Mouse (Mus musculus): ENCODE results near the gene Slc35e4. TPM values are rescaled to one million over a fixed set of nuclear protein-coding genes. Genes with fewer than 3 reads are reported as not detected.

Slc35e4 gene
- total RNA-seq, 2 experiments from 2014 or later: 11.1 to 11.5 TPM

DNA sequence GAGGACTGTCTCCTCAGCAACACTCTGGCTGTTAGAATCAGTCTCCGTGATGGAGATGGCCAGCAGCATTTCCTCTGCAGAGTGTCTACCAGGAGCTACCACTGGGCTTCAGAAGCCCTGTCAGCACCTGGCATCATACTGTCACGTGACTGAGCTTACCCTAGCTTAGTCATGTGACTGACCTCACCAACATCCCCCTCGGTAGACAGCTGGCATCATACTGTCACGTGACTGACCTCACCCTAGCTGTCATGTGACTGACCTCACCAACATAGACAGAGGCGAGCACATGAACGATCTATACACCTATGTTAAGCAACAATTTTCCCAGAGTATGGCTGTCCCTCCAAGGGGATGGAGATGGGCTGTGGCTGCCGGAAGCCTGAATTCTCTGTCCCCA lies 35.8 kb downstream of the Slc35e4 start:
- no peak for DNase-seq (ENCODE audit: low spot score in 2 of 2)

DNA sequence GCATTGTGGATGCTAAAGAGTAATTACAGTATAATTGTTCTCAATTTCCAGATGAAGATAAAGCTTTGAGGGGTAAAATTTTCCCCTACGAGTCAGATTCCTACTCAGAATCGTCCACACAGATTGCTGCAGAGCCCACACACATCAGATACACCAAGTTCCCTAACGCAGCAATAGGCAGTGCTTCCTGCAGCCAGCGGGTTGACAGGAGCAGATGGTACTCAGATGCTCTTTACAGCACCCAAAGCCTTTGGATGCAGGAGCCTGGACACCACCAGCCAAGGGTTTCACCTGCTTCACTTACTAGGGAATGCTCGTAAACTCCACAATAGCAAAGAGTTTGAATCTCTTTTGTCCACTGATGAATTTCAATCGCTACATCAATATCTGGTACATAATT lies 38.0 kb downstream of the Slc35e4 start:
- DNase-seq (ENCODE audit: low spot score in 2 of 2): no peak

- no peak for DNase-seq (ENCODE audit: low spot score in 2 of 2)
Observed at GRCm38 (mm10) chr11:3864343-3864742, 50.1 kb downstream of the Slc35e4 start.

DNA sequence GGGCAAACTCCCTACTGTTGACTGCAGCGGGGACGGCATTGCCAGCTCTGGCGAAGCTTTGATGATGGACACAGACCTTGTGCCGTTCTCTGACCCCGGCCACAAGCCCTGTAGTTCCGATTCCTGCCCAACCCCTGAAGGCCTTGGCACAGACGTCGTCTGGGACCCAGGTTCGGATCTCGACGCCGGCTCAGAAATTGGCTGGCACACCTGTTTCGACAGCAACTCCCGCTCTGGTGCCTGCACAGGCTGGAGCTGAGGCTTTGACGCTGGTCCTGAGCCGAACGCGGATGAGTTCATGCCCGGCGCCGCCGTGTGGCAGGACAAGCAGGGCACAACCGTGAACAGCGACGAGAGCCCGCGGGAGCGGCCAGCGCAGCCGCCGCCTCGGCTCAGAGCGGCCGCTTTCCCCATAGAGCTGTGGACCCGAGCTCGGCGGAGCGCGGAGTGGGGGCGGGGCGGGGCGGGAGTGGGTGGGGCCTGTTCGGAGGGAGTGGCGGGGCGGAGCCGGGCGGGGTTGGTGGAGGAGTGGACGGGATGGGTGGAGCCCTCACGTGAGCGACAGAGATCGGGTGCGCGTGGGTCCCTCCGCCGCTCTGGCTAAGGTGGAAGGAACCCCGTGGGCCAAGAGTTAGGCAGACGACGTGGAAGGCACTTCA lies 50.9 kb downstream of the Slc35e4 start, which contains the start of gene Osbp2:
Gene Osbp2 (minus strand): TSS at position 450 of the 659 bp plus-strand sequence.
- peak; percentile 49 to 66 for DNase-seq (ENCODE audit: low spot score in 2 of 2)

DNA sequence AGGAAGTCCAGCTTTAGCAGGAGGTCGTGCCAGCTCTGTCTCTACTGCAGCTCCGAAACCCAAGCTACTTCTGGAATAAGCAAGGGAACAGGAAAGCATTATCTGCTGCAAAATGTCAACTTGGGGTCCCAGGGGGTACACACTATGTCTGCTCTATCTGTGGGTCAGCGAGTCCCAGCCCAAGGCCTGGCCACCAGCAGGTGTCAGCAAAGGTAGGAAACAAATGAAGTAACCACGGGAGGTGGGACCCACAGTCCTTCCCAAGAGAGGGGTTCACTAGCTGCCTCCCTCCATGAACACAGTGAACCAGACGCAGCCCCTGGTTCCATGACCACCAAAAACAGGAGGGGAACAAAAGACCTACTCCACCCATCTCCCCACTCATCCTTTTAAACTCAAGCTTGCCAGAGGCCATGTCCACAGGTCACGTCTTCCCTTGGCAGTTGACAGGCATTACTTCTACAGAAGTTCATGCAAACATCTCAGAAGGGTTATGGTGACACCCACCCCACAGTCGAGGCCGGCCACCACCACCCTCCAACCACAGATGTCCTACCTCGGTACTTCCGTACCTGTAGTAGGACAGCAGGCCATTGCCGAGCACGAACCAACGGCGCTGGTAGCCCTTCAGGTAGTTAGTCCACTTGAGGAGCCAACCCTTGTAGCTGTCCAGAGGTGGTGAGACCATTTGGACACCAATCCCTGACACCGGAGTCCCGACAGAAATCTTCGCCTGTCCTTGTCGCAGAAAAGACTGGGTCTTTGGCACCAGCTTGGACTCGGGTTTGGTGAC lies 51.6 kb downstream of the Slc35e4 start:
- no peak for DNase-seq (ENCODE audit: low spot score in 2 of 2)

- DNase-seq (ENCODE audit: low spot score in 2 of 2): no peak
Observed at GRCm38 (mm10) chr11:3860361-3860760, 54.1 kb downstream of the Slc35e4 start.

DNA sequence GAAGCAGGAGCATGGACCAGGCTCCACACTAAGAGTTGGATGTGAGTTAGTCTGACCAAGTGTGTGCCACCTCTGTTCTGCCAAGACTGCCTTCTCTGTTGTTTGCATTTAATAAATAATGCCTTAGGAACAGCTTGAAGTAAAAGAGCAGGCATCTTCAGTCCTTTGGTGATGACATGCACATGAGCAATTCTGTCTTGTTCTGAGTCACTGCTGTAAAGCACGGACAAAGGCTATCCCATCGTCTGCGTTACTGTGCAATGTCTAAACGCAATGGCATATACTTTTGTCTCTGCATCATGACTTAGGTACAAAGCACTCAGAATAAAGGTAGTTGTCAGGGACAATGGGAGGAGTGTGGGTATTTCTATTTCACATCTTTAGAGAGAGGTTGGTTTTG lies 54.7 kb downstream of the Slc35e4 start:
- DNase-seq (ENCODE audit: low spot score in 2 of 2): no peak

- DNase-seq (ENCODE audit: low spot score in 2 of 2): no peak
Observed at GRCm38 (mm10) chr11:3857902-3858301, 56.6 kb downstream of the Slc35e4 start.

Other genes starting within 250 kb of the Slc35e4 start
- 1 to 10 TPM; 1.1 to 1.7 TPM for gene Osbp2, start 50.8 kb downstream of the Slc35e4 start, total RNA-seq (2021)
- under 1 TPM; 0.17 to 0.21 TPM for gene 4921536K21Rik, start 19.6 kb downstream of the Slc35e4 start, total RNA-seq (2021)
- gene Dusp18, start 19.4 kb downstream of the Slc35e4 start, total RNA-seq (2021): 1 to 10 TPM; 4.3 to 4.7 TPM
- 10 to 100 TPM; 25.2 to 32.3 TPM for gene Tcn2, start 17.5 kb upstream of the Slc35e4 start, total RNA-seq (2021)
- gene Pes1, start 49.3 kb upstream of the Slc35e4 start, total RNA-seq (2021): 10 to 100 TPM; 47.7 to 53.1 TPM
- gene 4930556J24Rik, start 62.1 kb upstream of the Slc35e4 start, total RNA-seq (2021): not detected
- 1 to 10 TPM; 4.9 to 5.0 TPM for gene Gal3st1, start 69.0 kb upstream of the Slc35e4 start, total RNA-seq (2021)
- under 1 TPM in 1 of 2 experiments, not detected in 1; 0.18 TPM for gene Sec14l4, start 116.8 kb upstream of the Slc35e4 start, total RNA-seq (2021)
- not detected for gene Sec14l3, start 150.2 kb upstream of the Slc35e4 start, total RNA-seq (2021)
- gene Mtfp1, start 180.8 kb upstream of the Slc35e4 start, total RNA-seq (2021): 10 to 100 TPM in 1 of 2 experiments, 1 to 10 TPM in 1; 10.0 to 12.5 TPM
- 1 to 10 TPM; 2.3 to 2.6 TPM for gene Sec14l2, start 208.8 kb upstream of the Slc35e4 start, total RNA-seq (2021)
- 10 to 100 TPM; 12.8 to 18.1 TPM for gene Rnf215, start 220.5 kb upstream of the Slc35e4 start, total RNA-seq (2021)
- gene Ccdc157, start 245.6 kb upstream of the Slc35e4 start, total RNA-seq (2021): 10 to 100 TPM in 1 of 2 experiments, 1 to 10 TPM in 1; 8.7 to 10.3 TPM
- gene Sf3a1, start 245.7 kb upstream of the Slc35e4 start, total RNA-seq (2021): 10 to 100 TPM; 41.2 to 50.6 TPM